Mouse (Mus musculus) lung, postnatal 36 days (tissue): ENCODE measurements around the gene P2ry10.
"Not testable (repeated sequence)": the region's sequence is repeated elsewhere in the genome, so short reads cannot be mapped to it uniquely, and the experiment has no call there.

Experiments used
- DNase-seq: peaks from one replicate; pipeline ENCODE4 v3.0.0; 2022; ENCODE audit warnings: mixed read lengths

P2ry10 gene

DNA sequence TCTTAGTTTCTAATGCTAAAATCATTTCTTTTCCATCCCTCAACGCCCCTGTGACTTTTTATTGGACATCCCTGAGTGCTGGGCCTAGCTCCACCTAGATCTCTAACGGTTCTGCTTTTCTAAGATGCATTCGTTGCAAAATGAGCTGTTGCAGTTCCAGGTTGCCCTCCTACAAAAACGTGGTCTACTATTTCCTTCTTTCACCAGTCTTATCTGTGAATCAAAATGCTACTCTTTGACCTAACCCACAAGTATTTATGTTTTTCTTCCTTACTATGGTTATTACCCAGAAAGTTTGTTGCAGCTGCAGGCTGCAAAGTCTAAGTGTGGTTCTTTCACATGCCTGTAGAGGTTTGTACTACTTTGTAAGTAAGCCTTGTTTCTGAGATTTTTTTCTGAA is at the start of gene P2ry10:
Gene P2ry10 (plus strand): TSS at position 316 of the 400 bp plus-strand sequence.
- DNase-seq, result no peak

DNA sequence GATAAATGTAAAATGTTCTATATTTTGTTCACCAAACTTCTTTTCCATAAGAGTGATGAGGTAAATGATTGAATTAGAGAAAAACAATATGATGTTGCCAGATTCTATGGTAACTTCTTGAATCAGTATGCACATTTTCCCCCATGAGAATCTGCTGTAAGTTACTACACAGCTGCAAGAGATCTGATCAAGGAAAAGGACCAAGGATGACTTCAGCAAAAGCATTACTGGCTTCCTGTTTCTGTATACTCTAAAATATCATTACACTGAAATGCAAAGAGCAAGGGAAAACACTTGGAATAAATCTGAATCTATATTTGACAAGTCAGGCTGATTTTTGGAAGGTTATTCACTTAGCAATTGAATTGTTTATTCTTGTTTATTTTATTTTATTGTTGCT is 49.1 kb upstream of the P2ry10 start:
- DNase-seq, result no peak

DNA sequence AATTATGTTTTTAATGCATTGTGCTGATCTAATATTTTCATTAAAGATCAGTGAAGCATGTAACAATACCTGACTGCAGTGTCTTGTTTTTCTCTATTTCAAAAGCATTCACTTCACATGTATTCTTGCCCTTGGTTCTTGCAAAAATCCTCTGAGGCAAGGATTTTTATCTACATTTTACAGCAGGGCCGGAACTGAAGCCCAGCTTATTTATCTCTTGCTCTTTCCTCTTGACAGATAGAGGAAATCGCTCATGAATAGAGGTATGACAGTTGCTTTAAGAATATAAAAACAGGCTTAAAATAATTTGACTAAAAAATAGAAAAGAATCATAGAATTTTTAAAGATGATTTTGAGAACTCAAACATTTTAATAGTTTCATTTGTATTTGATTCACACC is 48.7 kb upstream of the P2ry10 start:
- no peak for DNase-seq

DNA sequence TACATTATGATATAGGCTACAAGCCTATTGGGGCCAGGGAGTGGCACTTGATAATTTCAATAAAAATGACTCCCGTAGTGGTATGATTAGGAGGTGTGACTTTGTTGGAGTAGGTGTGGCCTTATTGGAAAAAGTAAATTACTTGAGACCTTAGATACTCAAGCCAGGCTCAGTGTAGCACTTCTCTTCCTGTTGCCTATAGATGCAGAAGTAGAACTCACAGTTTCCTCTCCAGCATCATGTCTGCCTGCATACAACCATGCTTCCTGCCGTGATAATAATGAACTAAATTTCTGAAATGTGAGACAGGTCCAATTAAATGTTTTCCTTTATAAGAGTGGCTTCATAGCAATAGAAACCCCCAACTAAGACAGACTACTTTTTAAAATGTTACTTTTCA is 45.9 kb upstream of the P2ry10 start:
- DNase-seq, result no peak

DNA sequence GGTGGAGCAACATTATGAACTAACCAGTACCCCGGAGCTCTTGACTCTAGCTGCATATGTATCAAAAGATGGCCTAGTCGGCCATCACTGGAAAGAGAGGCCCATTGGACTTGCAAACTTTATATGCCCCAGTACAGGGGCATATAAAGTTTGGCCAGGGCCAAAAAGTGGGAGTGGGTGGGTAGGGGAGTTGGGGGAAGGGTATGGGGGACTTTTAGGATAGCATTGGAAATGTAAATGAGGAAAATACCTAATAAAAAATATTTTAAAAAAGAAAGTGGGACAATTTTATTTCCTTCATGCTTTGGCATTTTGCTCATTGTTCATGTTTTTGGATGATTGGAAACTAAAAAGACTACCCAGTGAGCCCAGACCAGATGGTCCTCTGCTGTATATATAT is 4.9 kb upstream of the P2ry10 start:
- DNase-seq, result not testable (repeated sequence)

DNA sequence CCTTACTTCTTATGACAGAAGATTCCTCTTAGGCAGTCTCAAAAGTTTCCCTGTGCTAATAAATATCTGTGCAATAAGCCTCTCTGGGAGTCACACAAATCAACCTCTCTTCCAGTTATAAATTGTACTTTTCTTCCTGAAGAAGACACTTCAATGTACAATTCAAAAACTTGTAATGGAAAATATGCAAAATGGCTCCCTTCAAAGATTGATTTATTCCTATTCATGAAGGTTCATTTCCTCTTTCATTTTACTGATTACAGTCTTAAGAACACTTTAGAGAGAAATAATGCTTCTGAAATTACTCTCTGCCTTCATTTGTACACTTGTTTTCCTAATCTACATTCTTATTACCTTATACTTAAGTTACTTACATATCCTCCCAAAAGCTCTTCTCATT is 4.0 kb upstream of the P2ry10 start:
- no peak for DNase-seq

DNA sequence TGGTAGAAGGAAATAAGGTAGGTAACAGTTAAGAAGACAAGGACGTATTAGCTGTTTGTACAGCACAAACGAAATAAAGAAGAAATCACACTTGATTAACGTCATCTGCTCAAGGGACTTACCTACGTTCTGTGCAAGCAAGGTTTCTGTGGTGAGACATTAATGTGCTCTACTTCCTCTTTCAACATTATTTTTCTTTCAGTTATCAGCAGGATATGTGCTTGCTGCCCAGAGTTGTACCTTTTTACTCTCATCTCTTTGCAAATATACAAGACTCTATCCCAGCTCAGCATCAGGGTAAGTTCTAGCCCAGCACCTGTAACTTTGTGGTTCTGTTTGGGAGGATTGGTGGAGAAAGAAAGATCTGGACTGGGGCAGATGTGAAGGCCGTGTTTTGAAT is 839 bp downstream of the P2ry10 start:
- no peak for DNase-seq

DNA sequence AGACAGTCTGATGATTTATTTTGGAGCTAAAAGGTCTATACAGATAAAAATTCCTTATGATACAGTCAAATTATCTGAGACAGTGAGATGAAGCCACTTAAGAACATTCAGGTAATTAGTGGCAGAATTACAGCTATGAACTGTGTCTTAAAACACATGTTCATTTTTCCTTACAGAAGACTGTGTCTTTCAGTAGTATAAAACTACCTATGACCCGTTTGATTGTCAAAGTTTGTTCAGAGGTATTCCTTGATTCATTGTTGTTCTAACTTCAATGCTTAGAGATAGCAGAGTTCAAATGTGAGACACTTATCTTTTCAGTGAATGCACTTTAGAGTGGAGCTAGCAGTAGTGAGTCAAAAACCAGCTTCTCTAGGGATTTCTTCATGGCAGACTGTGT is 1.6 kb downstream of the P2ry10 start:
- no peak for DNase-seq

DNA sequence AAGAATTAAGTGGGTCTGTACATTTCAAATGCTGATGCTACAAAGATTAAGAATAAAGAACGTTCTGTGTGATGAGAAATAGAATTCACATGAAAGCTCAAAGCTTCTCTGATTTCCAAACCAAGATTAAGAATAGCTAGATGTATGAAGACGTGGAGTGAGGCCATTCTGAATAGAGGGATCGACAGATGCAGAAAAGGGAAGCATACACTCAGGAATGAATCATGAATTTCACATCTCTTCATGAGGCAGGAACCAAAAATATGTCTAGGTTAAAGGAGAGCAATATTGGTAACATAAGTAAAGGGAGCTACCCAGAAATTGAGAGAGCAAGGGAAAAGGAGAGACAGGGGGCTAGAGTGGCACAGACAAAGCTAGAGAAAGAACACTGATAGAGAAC is 7.3 kb downstream of the P2ry10 start:
- no peak for DNase-seq

DNA sequence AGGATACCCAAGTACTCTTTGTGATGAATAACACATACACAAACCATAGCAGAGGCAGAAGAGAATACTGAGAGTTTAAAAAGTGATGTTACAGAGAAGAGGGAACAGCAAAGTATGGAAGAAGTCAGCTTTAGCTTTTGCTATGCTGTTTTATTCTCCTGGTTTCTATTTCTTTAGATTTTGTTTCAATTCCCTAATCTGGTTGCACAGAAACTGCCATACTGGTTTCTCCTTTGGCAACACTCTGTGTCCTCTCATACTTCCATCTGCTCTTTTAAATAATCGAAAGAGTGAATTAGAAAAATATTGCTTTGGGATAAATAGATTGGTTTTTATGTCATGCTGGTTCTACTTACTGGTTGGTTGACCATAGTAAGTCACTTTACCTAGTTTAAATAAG is 28.0 kb downstream of the P2ry10 start:
- DNase-seq, result no peak

DNA sequence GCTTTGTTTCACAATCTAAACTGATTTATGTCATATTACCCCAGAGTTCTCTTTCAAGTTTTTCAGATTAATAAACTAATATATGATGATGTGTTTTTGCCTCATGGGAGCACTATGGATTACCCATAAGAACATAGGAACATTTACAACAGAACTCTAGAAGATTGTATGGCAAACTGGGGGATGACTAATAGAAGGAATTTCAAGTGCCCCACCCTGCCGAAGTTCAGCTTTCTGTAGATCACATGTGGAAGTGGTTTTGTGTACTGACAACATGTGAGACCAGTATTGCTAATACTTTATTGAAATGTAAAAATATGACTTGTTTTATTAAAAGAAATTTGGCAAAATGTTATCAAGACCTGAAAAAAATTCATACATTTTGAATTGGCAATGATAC is 28.7 kb downstream of the P2ry10 start:
- DNase-seq, result no peak

DNA sequence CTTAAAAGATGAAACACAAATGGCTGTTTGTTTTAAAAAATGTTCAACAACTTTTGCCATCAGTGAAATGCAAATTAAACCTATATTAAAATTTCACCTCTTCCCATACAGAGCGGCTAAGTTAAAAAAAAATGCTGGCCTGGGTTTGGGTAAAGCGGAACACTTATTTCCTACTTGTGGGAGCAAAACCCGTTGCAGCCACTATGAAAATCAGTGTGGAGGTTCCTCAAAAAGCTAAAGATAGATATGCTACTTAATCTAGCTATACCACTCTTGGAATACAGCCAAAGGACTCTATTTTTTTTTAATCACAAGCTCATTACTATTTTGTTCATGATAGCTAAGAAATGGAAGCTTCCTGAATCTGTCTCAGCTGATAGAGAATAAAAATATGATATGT is 54.9 kb downstream of the P2ry10 start:
- no peak for DNase-seq

DNA sequence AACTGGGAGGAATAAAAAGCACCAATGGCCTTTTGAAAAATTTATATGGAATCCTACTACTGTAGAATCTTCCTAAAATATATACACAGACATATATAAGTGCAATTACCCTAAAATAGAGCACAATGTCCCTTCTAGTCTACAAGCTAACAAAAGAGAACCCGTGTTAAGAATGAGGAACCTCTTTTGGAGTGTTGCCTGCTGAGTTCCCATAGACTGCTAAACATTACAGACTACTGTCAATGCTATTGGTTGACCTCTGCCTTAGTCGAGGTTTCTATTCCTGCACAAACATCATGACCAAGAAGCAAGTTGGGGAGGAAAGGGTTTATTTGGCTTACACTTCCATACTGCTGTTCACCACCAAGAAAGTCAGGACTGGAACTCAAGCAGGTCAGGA is 55.6 kb downstream of the P2ry10 start:
- DNase-seq, result no peak

DNA sequence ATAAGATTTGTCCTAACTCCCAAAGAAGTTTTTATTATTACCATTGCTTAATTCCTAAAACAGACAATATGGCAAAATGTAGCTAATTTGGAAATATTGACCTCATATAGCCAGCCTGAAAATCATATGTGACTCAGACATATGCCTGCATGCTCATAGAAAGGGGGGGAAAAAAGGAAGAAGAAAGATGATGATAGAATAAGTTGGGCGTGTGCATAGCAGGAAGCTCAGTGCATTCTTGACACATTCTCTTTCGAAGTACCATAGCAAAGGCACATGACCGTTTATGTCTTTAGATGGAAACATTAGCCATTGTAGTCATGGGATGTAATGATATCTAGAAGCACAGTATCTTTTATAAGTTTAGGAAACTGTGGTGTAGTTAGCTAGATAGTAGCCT is 60.4 kb downstream of the P2ry10 start, which contains the start of gene P2ry10b:
Gene P2ry10b (plus strand): TSS at position 247 of the 400 bp plus-strand sequence.
- DNase-seq, result no peak

DNA sequence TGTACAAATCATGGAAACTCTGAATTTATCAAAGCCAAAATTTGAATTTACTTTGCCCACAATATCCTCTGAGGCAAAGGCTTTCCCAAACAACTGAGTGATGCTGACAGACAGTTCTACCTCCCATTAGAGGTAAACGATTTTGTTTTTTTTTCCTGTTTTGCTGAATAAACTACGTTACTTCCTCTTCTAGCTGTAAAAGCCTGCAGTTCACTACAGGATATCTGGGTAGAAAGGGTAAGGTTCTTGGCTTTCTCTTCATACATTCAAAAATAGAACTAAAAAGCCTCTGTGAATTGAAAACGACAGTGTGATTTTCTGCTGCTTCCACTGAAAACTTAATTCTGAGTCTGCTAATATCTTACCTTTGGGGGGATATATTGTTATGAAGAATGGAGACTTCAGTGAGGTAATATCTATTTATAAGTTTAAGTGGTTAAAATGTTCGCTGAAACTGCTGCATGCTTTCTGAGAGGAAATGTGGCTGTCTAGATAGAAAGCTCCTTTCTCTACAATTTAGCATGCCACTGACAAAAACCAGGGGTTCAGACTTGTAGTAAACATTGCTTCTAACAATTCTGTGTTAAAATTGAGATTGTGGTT is 61.2 kb downstream of the P2ry10 start:
- no peak for DNase-seq

DNA sequence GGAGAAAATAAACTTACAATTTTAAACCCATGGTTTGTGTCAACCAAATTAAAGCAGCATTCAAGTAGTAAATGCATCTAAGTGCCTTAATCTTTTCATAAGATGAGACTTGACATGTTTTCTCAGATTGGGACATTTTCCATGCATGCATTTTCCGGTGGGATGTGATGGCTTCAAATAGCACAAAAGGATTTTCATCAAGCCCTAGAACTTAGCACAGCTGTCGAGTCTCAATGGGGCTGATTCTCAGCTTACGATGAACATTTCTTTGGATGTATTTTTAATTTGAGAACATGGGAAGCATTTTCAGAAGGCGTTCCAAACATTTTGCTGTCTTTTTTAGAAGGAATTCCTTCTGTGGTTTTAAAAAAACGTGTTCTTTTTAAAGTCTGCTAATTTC is 61.7 kb downstream of the P2ry10 start:
- DNase-seq, result no peak

DNA sequence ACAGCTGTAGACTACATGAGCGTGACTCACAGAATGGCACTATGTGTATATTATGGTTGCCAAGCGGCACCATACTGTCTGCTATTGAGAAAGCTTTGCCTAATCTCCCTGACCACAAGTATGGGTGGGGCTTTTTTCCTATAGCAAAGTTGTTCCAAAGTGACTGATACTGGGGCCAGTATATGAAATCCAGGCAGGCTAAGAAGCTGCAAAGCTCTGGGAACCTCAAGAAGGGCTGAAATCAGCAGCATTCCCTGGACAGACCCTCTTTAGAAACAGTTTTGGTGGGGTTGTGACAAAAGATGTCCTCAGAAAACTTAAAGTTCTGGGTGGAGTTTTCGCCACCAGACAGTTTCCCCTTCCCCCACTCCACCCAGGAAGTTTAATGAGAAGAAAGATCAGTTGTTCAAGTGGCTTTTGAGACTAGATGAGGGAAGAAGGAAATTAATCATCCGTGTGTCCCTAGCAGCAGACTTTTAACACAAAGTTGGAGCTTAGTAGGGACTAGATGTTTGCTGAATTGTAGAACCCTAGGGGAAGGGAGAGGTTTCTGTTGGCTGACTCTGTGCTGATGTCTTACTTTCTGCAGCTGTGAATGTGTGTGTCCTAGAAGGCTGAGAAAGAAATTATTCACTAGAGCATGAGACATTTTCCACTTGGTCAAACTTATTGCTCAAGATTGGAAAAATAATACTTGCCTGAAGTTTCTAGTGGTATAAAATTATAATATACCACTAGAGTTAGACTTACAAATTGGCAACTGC is 62.6 kb downstream of the P2ry10 start:
- peak; percentile 58 for DNase-seq
